Mouse (Mus musculus): ENCODE data around the gene Cela3b. TPM values are rescaled to one million over a fixed set of nuclear protein-coding genes. Genes with fewer than 3 reads are reported as not detected.

Gene Cela3b
- polyA plus RNA-seq (2015; fragmentation: Nextera tagmentation; extraction: Ambion mirVana), result not detected in 2 replicates

- Histone ChIP-seq H3K4me1 (ENCODE audit: control insufficient read depth, insufficient read depth, low read depth, low read length) (no peaks in the 10 kb centered on the region), H3K9ac (ENCODE audit: low read depth, low read length) (no peak within 1 kb of the TSS), H3K4me3 (ENCODE audit: low read length) (no peak within 1 kb of the TSS), H3K9me3 (ENCODE audit: control insufficient read depth, low read length) (no peaks in the 10 kb centered on the region), H3K27ac (ENCODE audit: low read depth, low read length) (no peak within 1 kb of the TSS), H3K4me2 (ENCODE audit: low read length) (no peak within 1 kb of the TSS), H3K27me3 (replicated peaks; ENCODE audit: control insufficient read depth, insufficient read depth, low read length) (no peaks in the 10 kb centered on the region), H3K36me3 (ENCODE audit: control insufficient read depth, insufficient read depth, low read length) (no peaks in the 10 kb centered on the region)
- 93% methylated on average over 4 of the region's 4 CpGs for WGBS
- no peak for ATAC-seq
Observed at GRCm38 (mm10) chr4:137430502-137430901, at the start of gene Cela3b. Cela3b (minus strand) TSS chr4:137430540.

GRCm38 (mm10) chr4:137479757-137480156 lies 49.4 kb upstream of the Cela3b start:
- WGBS, result 10% methylated on average over 6 of the region's 6 CpGs
- Histone ChIP-seq H3K27ac (ENCODE audit: low read depth, low read length) (no peak overlapping the region), H3K4me1 (ENCODE audit: control insufficient read depth, insufficient read depth, low read depth, low read length) (peaks cover 23% of the 10 kb centered on the region), H3K36me3 (ENCODE audit: control insufficient read depth, insufficient read depth, low read length) (no peaks in the 10 kb centered on the region), H3K9me3 (ENCODE audit: control insufficient read depth, low read length) (no peaks in the 10 kb centered on the region), H3K4me3 (ENCODE audit: low read length) (no peak overlapping the region), H3K27me3 (replicated peaks; ENCODE audit: control insufficient read depth, insufficient read depth, low read length) (0 out of 2 replicates have a peak, but pooled peaks cover 2% of the 10 kb centered on the region), H3K4me2 (ENCODE audit: low read length) (no peak overlapping the region), H3K9ac (ENCODE audit: low read depth, low read length) (no peak overlapping the region)
- no peak for ATAC-seq

- Histone ChIP-seq H3K9me3 (ENCODE audit: control insufficient read depth, low read length) (no peaks in the 10 kb centered on the region), H3K27ac (ENCODE audit: low read depth, low read length) (no peak overlapping the region), H3K4me2 (ENCODE audit: low read length) (no peak overlapping the region), H3K4me3 (ENCODE audit: low read length) (no peak overlapping the region), H3K27me3 (replicated peaks; ENCODE audit: control insufficient read depth, insufficient read depth, low read length) (0 out of 2 replicates have a peak, but pooled peaks cover 2% of the 10 kb centered on the region), H3K36me3 (ENCODE audit: control insufficient read depth, insufficient read depth, low read length) (no peaks in the 10 kb centered on the region), H3K9ac (ENCODE audit: low read depth, low read length) (no peak overlapping the region), H3K4me1 (ENCODE audit: control insufficient read depth, insufficient read depth, low read depth, low read length) (peaks cover 19% of the 10 kb centered on the region)
- WGBS, result 66% methylated on average over 5 of the region's 5 CpGs
- no peak for ATAC-seq
Observed at GRCm38 (mm10) chr4:137478306-137478705, 48.0 kb upstream of the Cela3b start.

GRCm38 (mm10) chr4:137477611-137478010 lies 47.3 kb upstream of the Cela3b start:
- 67% methylated on average over 6 of the region's 6 CpGs for WGBS
- no peak overlapping the region for H3K4me2 ChIP-seq (ENCODE audit: low read length)

GRCm38 (mm10) chr4:137476761-137477237 lies 46.5 kb upstream of the Cela3b start:
- peak overlapping the region; percentile 38 for H3K4me2 ChIP-seq (ENCODE audit: low read length)
- H3K27ac ChIP-seq (ENCODE audit: low read depth, low read length), result no peak overlapping the region
- ATAC-seq, result no peak
- H3K27me3 ChIP-seq (replicated peaks; ENCODE audit: control insufficient read depth, insufficient read depth, low read length), result 0 out of 2 replicates have a peak, but pooled peaks cover 2% of the 10 kb centered on the region
- no peak overlapping the region for H3K4me3 ChIP-seq (ENCODE audit: low read length)
- WGBS, result 24% methylated on average over 15 of the region's 17 CpGs
- no peaks in the 10 kb centered on the region for H3K36me3 ChIP-seq (ENCODE audit: control insufficient read depth, insufficient read depth, low read length)
- 0 out of 2 replicates have a peak overlapping the region, but pooled peaks have one; percentile 25 for H3K9ac ChIP-seq (ENCODE audit: low read depth, low read length)
- H3K9me3 ChIP-seq (ENCODE audit: control insufficient read depth, low read length), result no peaks in the 10 kb centered on the region
- peaks cover 19% of the 10 kb centered on the region for H3K4me1 ChIP-seq (ENCODE audit: control insufficient read depth, insufficient read depth, low read depth, low read length)

More at GRCm38 (mm10) chr4:137477611-137478010, 47.3 kb upstream of the Cela3b start:
- Histone ChIP-seq H3K27ac (ENCODE audit: low read depth, low read length) (no peak overlapping the region), H3K9me3 (ENCODE audit: control insufficient read depth, low read length) (no peaks in the 10 kb centered on the region), H3K36me3 (ENCODE audit: control insufficient read depth, insufficient read depth, low read length) (no peaks in the 10 kb centered on the region), H3K4me3 (ENCODE audit: low read length) (no peak overlapping the region), H3K9ac (ENCODE audit: low read depth, low read length) (no peak overlapping the region), H3K27me3 (replicated peaks; ENCODE audit: control insufficient read depth, insufficient read depth, low read length) (0 out of 2 replicates have a peak, but pooled peaks cover 2% of the 10 kb centered on the region), H3K4me1 (ENCODE audit: control insufficient read depth, insufficient read depth, low read depth, low read length) (peaks cover 19% of the 10 kb centered on the region)
- no peak for ATAC-seq

- H3K27ac ChIP-seq (ENCODE audit: low read depth, low read length), result no peak overlapping the region
- H3K4me1 ChIP-seq (ENCODE audit: control insufficient read depth, insufficient read depth, low read depth, low read length), result peaks cover 19% of the 10 kb centered on the region
- H3K36me3 ChIP-seq (ENCODE audit: control insufficient read depth, insufficient read depth, low read length), result no peaks in the 10 kb centered on the region
- H3K4me2 ChIP-seq (ENCODE audit: low read length), result peak overlapping the region; percentile 38
- H3K27me3 ChIP-seq (replicated peaks; ENCODE audit: control insufficient read depth, insufficient read depth, low read length), result 0 out of 2 replicates have a peak, but pooled peaks cover 2% of the 10 kb centered on the region
- no peaks in the 10 kb centered on the region for H3K9me3 ChIP-seq (ENCODE audit: control insufficient read depth, low read length)
- H3K9ac ChIP-seq (ENCODE audit: low read depth, low read length), result 0 out of 2 replicates have a peak overlapping the region, but pooled peaks have one; percentile 25
- WGBS, result 35% methylated on average over 10 of the region's 10 CpGs
- no peak for ATAC-seq
- H3K4me3 ChIP-seq (ENCODE audit: low read length), result no peak overlapping the region
Observed at GRCm38 (mm10) chr4:137476065-137476760, 45.9 kb upstream of the Cela3b start.

GRCm38 (mm10) chr4:137475271-137476050 lies 45.1 kb upstream of the Cela3b start:
- Histone ChIP-seq H3K4me2 (ENCODE audit: low read length) (no peak overlapping the region), H3K4me1 (ENCODE audit: control insufficient read depth, insufficient read depth, low read depth, low read length) (peaks cover 19% of the 10 kb centered on the region), H3K27ac (ENCODE audit: low read depth, low read length) (no peak overlapping the region), H3K9me3 (ENCODE audit: control insufficient read depth, low read length) (no peaks in the 10 kb centered on the region), H3K27me3 (replicated peaks; ENCODE audit: control insufficient read depth, insufficient read depth, low read length) (no peaks in the 10 kb centered on the region), H3K4me3 (ENCODE audit: low read length) (no peak overlapping the region), H3K36me3 (ENCODE audit: control insufficient read depth, insufficient read depth, low read length) (no peaks in the 10 kb centered on the region), H3K9ac (ENCODE audit: low read depth, low read length) (no peak overlapping the region)
- 86% methylated on average over 13 of the region's 13 CpGs for WGBS
- no peak for ATAC-seq

- no peak for ATAC-seq
- 95% methylated on average over 7 of the region's 7 CpGs for WGBS
- no peaks in the 10 kb centered on the region for H3K9me3 ChIP-seq (ENCODE audit: control insufficient read depth, low read length)
Observed at GRCm38 (mm10) chr4:137474694-137475093, 44.4 kb upstream of the Cela3b start.

More at GRCm38 (mm10) chr4:137474694-137475093, 44.4 kb upstream of the Cela3b start:
- Histone ChIP-seq H3K9ac (ENCODE audit: low read depth, low read length) (no peak overlapping the region), H3K4me2 (ENCODE audit: low read length) (no peak overlapping the region), H3K27me3 (replicated peaks; ENCODE audit: control insufficient read depth, insufficient read depth, low read length) (no peaks in the 10 kb centered on the region), H3K36me3 (ENCODE audit: control insufficient read depth, insufficient read depth, low read length) (no peaks in the 10 kb centered on the region), H3K27ac (ENCODE audit: low read depth, low read length) (no peak overlapping the region), H3K4me3 (ENCODE audit: low read length) (no peak overlapping the region), H3K4me1 (ENCODE audit: control insufficient read depth, insufficient read depth, low read depth, low read length) (peaks cover 15% of the 10 kb centered on the region)
